Mouse (Mus musculus) cerebellum, adult 2 months (tissue): ENCODE measurements around the gene Denr.

ENCODE experiments used
- CTCF ChIP-seq: fragments of 200-500 bp; IDR thresholded peaks from 2 replicates; pipeline ENCODE4 v1.5.1; 2011; ENCODE audit warnings: low read depth, mild to moderate bottlenecking, control low read depth, low read length, moderate library complexity, borderline replicate concordance; ENCODE audit not compliant: insufficient read depth
- POLR2A ChIP-seq: fragments of 200-500 bp; IDR thresholded peaks from 2 replicates; pipeline ENCODE4 v1.6.1; 2011; ENCODE audit warnings: low read length, control low read depth, borderline replicate concordance; ENCODE audit not compliant: insufficient read depth

DNA sequence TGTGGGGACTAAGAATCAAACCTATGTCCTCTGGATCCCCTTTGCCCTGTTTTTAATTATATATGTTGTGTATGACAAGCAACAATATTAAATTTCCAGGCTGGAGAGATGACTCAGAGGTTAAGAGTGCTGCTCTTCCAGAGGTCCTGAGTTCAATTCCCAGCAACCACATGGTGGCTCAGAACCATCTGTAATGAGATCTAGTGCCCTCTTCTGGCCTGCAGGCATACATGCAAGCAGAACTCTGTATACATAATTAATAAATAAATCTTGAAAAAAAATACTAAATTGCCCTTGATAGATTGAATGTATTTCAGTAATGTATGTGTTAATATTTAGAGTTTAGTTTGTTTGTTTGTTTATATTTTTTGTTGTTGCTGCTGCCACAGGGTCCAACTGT lies 26.0 kb downstream of the Denr start:
- TF ChIP-seq POLR2A (no peak), CTCF (no peak)
